Mouse (Mus musculus) liver, postnatal 0 days (tissue): ENCODE measurements around the gene Cyb561d2. TPM values are rescaled to one million over a fixed set of nuclear protein-coding genes. Genes with fewer than 3 reads are reported as not detected.
A peak's percentile ranks its signal among the peaks of the same experiment; 100 is the strongest.

ENCODE experiments used
- ATAC-seq: fragments of 200-750 bp; cut with Nextera tagmentation; 2 replicates; pipeline ENCODE4 v1.8.0; 2017; ENCODE audit warnings: mild to moderate bottlenecking, moderate library complexity
- DNase-seq: peaks from one replicate; pipeline ENCODE4 v3.0.0-alpha.2; 2016
- H3K27ac ChIP-seq: fragments of 300-500 bp; sonication (generic); 2 replicates; pipeline ENCODE4 v1.5.1; 2014; ENCODE audit warnings: antibody characterized with exemption, moderate library complexity, mild to moderate bottlenecking, low read depth
- H3K27me3 ChIP-seq: fragments of 300-500 bp; sonication (generic); 2 replicates; pipeline ENCODE4 v1.6.1; 2014; ENCODE audit warnings: low read length, control low read depth, mixed read lengths; ENCODE audit not compliant: insufficient read depth
- H3K36me3 ChIP-seq: fragments of 300-500 bp; sonication (generic); replicated peaks from 2 replicates; pipeline ENCODE4 v1.6.1; 2014; ENCODE audit warnings: mild to moderate bottlenecking, control low read depth, low read length, moderate library complexity, mixed read lengths; ENCODE audit not compliant: insufficient read depth
- H3K4me1 ChIP-seq: fragments of 300-500 bp; sonication (generic); 2 replicates; pipeline ENCODE4 v1.6.1; 2014; ENCODE audit warnings: antibody characterized with exemption, mild to moderate bottlenecking, control low read depth; ENCODE audit not compliant: insufficient read depth
- H3K4me2 ChIP-seq: fragments of 300-500 bp; sonication (generic); 2 replicates; pipeline ENCODE4 v1.6.1; 2014; ENCODE audit warnings: low read depth, mild to moderate bottlenecking, low read length, moderate library complexity, mixed read lengths
- H3K4me3 ChIP-seq: fragments of 300-500 bp; sonication (generic); 2 replicates; pipeline ENCODE4 v1.5.1; 2014; ENCODE audit warnings: low read depth, low read length
- H3K9ac ChIP-seq: fragments of 300-500 bp; sonication (generic); replicated peaks from 2 replicates; pipeline ENCODE4 v1.6.1; 2014; ENCODE audit warnings: mild to moderate bottlenecking, moderate library complexity
- H3K9me3 ChIP-seq: fragments of 300-500 bp; sonication (generic); 2 replicates; pipeline ENCODE4 v1.6.1; 2016; ENCODE audit warnings: mild to moderate bottlenecking, control low read depth, low read length, mixed read lengths
- CTCF ChIP-seq: sonication (generic); IDR thresholded peaks from 2 replicates; pipeline ENCODE4 v1.5.1; 2016; ENCODE audit warnings: antibody characterized with exemption, low read depth
- EP300 ChIP-seq: IDR thresholded peaks from 2 replicates; pipeline ENCODE4 v1.6.1; 2016; ENCODE audit warnings: antibody characterized with exemption, low read depth, mild to moderate bottlenecking
- WGBS: fragments of 180-500 bp; shearing (Covaris S2); extraction: QIAGEN DNeasy Blood & Tissue Kit; methylation state at CpG from one replicate; pipeline ENCODE4 v1.1.7; 2014; ENCODE audit not compliant: insufficient replicate concordance; 5-methylcytosine and 5-hydroxymethylcytosine counted together
- polyA plus RNA-seq: library from polyadenylated mRNA; unstranded; fragments of >200 nt; fragmentation: Nextera tagmentation; extraction: Ambion mirVana; gene quantifications from 2 replicates; pipeline ENCODE4 v1.2.1, GENCODE M21; 2015

Cyb561d2 gene
- polyA plus RNA-seq, 1 experiment from 2014 or later, result 18.5 TPM

DNA sequence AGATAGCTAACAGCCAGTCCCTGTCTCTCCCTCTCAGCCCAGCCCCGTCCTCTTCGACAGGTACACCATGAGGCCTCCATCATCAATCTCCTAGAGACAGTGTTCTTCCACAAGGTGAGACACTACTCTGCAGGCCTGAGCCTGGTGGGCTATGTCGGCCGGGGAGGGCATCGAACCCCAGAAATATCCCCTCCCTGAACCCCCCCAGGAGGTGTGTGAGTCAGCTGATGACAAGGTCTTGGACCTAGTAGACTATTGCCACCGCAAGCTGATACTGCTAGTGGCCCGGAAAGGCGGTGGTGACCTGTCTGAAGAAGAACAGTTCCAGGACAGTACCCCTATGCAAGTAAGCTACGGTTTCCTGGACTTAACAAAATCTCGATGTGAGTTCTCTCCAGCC lies 6.8 kb upstream of the Cyb561d2 start:
- TF ChIP-seq EP300 (no peak), CTCF (no peak)
- Histone ChIP-seq H3K27ac (no peak overlapping the region), H3K4me2 (no peak overlapping the region), H3K9me3 (no peaks in the 10 kb centered on the region), H3K9ac (no peak overlapping the region), H3K27me3 (0 out of 2 replicates have a peak, but pooled peaks cover 10% of the 10 kb centered on the region), H3K36me3 (peaks cover 3% of the 10 kb centered on the region; the same call in 1 of the 2 replicates), H3K4me1 (peaks cover 51% of the 10 kb centered on the region), H3K4me3 (no peak overlapping the region)
- WGBS, result 86% methylated on average over 10 of the region's 10 CpGs
- ATAC-seq, result no peak
- no peak for DNase-seq

DNA sequence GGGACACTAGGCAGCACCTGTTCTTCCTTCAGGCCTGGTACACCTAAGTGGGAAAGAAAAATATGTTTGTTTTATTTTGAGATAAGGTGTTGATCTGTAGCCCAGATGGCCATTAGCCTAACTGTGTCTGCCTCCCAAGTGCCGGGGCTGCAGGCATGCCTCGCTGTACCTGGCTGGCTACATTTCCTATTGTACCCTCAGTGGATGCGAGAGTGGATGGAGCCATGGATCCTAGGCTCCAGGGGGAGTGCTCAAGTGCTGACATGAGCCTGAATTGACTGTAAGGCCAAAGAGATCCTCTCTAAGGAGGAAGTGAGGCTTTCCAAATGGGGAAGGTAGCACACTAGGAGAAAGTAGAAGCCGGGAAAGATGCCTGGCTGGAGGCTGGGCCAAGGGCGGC lies 6.0 kb upstream of the Cyb561d2 start:
- Histone ChIP-seq H3K9me3 (no peaks in the 10 kb centered on the region), H3K4me2 (no peak overlapping the region), H3K27ac (no peak overlapping the region), H3K4me1 (peaks cover 43% of the 10 kb centered on the region), H3K27me3 (0 out of 2 replicates have a peak, but pooled peaks cover 10% of the 10 kb centered on the region), H3K4me3 (no peak overlapping the region), H3K9ac (no peak overlapping the region), H3K36me3 (peaks cover 3% of the 10 kb centered on the region; the same call in 1 of the 2 replicates)
- ATAC-seq, result no peak
- DNase-seq, result no peak
- 73% methylated on average over 5 of the region's 5 CpGs for WGBS
- TF ChIP-seq EP300 (no peak), CTCF (no peak)

DNA sequence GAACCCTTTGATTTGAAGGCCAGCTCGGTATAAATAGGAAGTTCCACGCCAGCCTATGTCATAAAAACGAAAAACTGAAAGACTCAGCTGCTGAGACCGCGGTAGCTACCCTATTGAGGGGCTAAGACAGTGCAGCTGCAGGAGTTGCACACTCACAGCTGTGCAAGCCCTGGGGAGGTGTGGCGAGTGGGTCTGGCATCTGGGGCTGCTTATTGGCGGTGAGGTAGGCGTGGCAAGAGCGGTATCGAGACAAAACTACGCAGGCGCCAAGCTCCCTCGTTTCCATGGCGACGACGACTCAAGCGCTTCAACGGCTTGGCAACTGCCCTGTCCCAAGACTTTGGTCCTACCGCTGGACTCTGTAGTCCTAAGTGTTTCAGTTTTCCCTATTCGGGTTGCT lies 5.0 kb upstream of the Cyb561d2 start, which contains the start of gene Zmynd10:
Gene Zmynd10 (plus strand): TSS at position 273 of the 400 bp plus-strand sequence.
- Histone ChIP-seq H3K27ac (0 out of 2 replicates have a peak within 1 kb of the TSS, but pooled peaks have one; percentile 1), H3K4me3 (no peak within 1 kb of the TSS), H3K9ac (peak within 1 kb of the TSS; percentile 4; the same call in 1 of the 2 replicates), H3K9me3 (no peaks in the 10 kb centered on the region), H3K36me3 (peaks cover 3% of the 10 kb centered on the region; the same call in 1 of the 2 replicates), H3K27me3 (0 out of 2 replicates have a peak, but pooled peaks cover 7% of the 10 kb centered on the region), H3K4me1 (peaks cover 43% of the 10 kb centered on the region), H3K4me2 (peak within 1 kb of the TSS; percentile 57)
- WGBS, result 3% methylated on average over 20 of the region's 20 CpGs
- DNase-seq (peak; percentile 90), ATAC-seq (peak; percentile 60)
- TF ChIP-seq CTCF, result no peak
- TF ChIP-seq EP300, result no peak

GRCm38 (mm10) chr9:107545602-107546001 lies 3.6 kb upstream of the Cyb561d2 start:
- ATAC-seq (no peak), DNase-seq (peak; percentile 85)
- TF ChIP-seq EP300 (no peak), CTCF (peak; percentile 97)
- WGBS, result 10% methylated on average over 3 of the region's 3 CpGs
- Histone ChIP-seq H3K27ac (no peak overlapping the region), H3K4me2 (no peak overlapping the region), H3K36me3 (peaks cover 3% of the 10 kb centered on the region; the same call in 1 of the 2 replicates), H3K9me3 (no peaks in the 10 kb centered on the region), H3K4me3 (no peak overlapping the region), H3K9ac (no peak overlapping the region), H3K27me3 (0 out of 2 replicates have a peak, but pooled peaks cover 3% of the 10 kb centered on the region), H3K4me1 (peaks cover 37% of the 10 kb centered on the region)

- no peak for DNase-seq
- 78% methylated on average over 10 of the region's 10 CpGs for WGBS
- H3K36me3 ChIP-seq, result peaks cover 3% of the 10 kb centered on the region; the same call in 1 of the 2 replicates
Measured at GRCm38 (mm10) chr9:107545199-107545598, 3.2 kb upstream of the Cyb561d2 start.

GRCm38 (mm10) chr9:107544729-107545128 lies 2.7 kb upstream of the Cyb561d2 start:
- Histone ChIP-seq H3K9ac (no peak overlapping the region), H3K4me2 (no peak overlapping the region), H3K4me3 (no peak overlapping the region), H3K36me3 (peaks cover 8% of the 10 kb centered on the region; the same call in 1 of the 2 replicates), H3K4me1 (peaks cover 29% of the 10 kb centered on the region), H3K27ac (no peak overlapping the region), H3K27me3 (no peaks in the 10 kb centered on the region), H3K9me3 (no peaks in the 10 kb centered on the region)
- DNase-seq (no peak), ATAC-seq (no peak)
- WGBS, result 90% methylated on average over 12 of the region's 12 CpGs
- TF ChIP-seq EP300, result no peak
- TF ChIP-seq CTCF, result no peak

More at GRCm38 (mm10) chr9:107545199-107545598, 3.2 kb upstream of the Cyb561d2 start:
- H3K4me3 ChIP-seq, result no peak overlapping the region
- no peak overlapping the region for H3K9ac ChIP-seq
- H3K4me2 ChIP-seq, result no peak overlapping the region
- no peak overlapping the region for H3K27ac ChIP-seq
- H3K9me3 ChIP-seq, result no peaks in the 10 kb centered on the region
- TF ChIP-seq CTCF (no peak), EP300 (no peak)
- H3K4me1 ChIP-seq, result peaks cover 33% of the 10 kb centered on the region
- ATAC-seq, result no peak
- H3K27me3 ChIP-seq, result 0 out of 2 replicates have a peak, but pooled peaks cover 2% of the 10 kb centered on the region

- WGBS, result 95% methylated on average over 17 of the region's 17 CpGs
- no peak for ATAC-seq
- Histone ChIP-seq H3K4me3 (no peak overlapping the region), H3K9me3 (no peaks in the 10 kb centered on the region), H3K36me3 (peaks cover 12% of the 10 kb centered on the region; the same call in 1 of the 2 replicates), H3K27ac (no peak overlapping the region), H3K4me1 (peaks cover 27% of the 10 kb centered on the region), H3K9ac (no peak overlapping the region), H3K4me2 (no peak overlapping the region), H3K27me3 (no peaks in the 10 kb centered on the region)
- no peak for DNase-seq
- TF ChIP-seq CTCF, result no peak
- no peak for TF ChIP-seq EP300
Measured at GRCm38 (mm10) chr9:107544196-107544700, 2.3 kb upstream of the Cyb561d2 start.
